Mouse (Mus musculus) hindbrain, embryonic 11.5 days (tissue): ENCODE measurements around the gene Ptprt. TPM values are rescaled to one million over a fixed set of nuclear protein-coding genes. Genes with fewer than 3 reads are reported as not detected.

ENCODE experiments used
- ATAC-seq: fragments of 200-750 bp; cut with Nextera tagmentation; 2 replicates; pipeline ENCODE4 v1.8.0; 2017; ENCODE audit warnings: mild to moderate bottlenecking, moderate TSS enrichment, moderate library complexity; ENCODE audit not compliant: low FRiP score
- DNase-seq: peaks from one replicate; pipeline ENCODE4 v3.0.0-alpha.2; 2015; ENCODE audit warnings: low spot score
- H3K27ac ChIP-seq: fragments of 300-500 bp; sonication (generic); 2 replicates; pipeline ENCODE4 v1.5.1; 2014; ENCODE audit warnings: mild to moderate bottlenecking, low read depth, low read length
- H3K27me3 ChIP-seq: fragments of 300-500 bp; sonication (generic); 2 replicates; pipeline ENCODE4 v1.6.1; 2014; ENCODE audit warnings: mild to moderate bottlenecking, low read length, moderate library complexity, mixed read lengths; ENCODE audit not compliant: control insufficient read depth, insufficient read depth
- H3K36me3 ChIP-seq: fragments of 300-500 bp; sonication (generic); 2 replicates; pipeline ENCODE4 v1.6.1; 2014; ENCODE audit warnings: mild to moderate bottlenecking, low read length, moderate library complexity, mixed read lengths; ENCODE audit not compliant: control insufficient read depth, insufficient read depth
- H3K4me1 ChIP-seq: fragments of 300-500 bp; sonication (generic); replicated peaks from 2 replicates; pipeline ENCODE4 v1.6.1; 2014; ENCODE audit warnings: low read length, mixed read lengths; ENCODE audit not compliant: control insufficient read depth, insufficient read depth
- H3K4me2 ChIP-seq: fragments of 300-500 bp; sonication (generic); replicated peaks from 2 replicates; pipeline ENCODE4 v1.6.1; 2014; ENCODE audit warnings: mild to moderate bottlenecking, low read depth, low read length
- H3K4me3 ChIP-seq: fragments of 300-500 bp; sonication (generic); 2 replicates; pipeline ENCODE4 v1.5.1; 2014; ENCODE audit warnings: low read depth, low read length
- H3K9ac ChIP-seq: fragments of 300-500 bp; sonication (generic); 2 replicates; pipeline ENCODE4 v1.6.1; 2014; ENCODE audit warnings: low read depth, low read length
- H3K9me3 ChIP-seq: fragments of 300-500 bp; sonication (generic); 2 replicates; pipeline ENCODE4 v1.6.1; 2016; ENCODE audit warnings: low read length; ENCODE audit not compliant: control insufficient read depth
- WGBS: fragments of 180-500 bp; shearing (Covaris S2); extraction: QIAGEN DNeasy Blood & Tissue Kit; methylation state at CpG from one replicate; pipeline ENCODE4 v1.1.7; 2014; 5-methylcytosine and 5-hydroxymethylcytosine counted together
- polyA plus RNA-seq: library from polyadenylated mRNA; unstranded; fragments of >200 nt; fragmentation: Nextera tagmentation; extraction: Ambion mirVana; gene quantifications from 2 replicates; pipeline ENCODE4 v1.2.1, GENCODE M21; 2014

Gene Ptprt
- polyA plus RNA-seq, 1 experiment from 2014 or later, result 1.3 TPM

DNA sequence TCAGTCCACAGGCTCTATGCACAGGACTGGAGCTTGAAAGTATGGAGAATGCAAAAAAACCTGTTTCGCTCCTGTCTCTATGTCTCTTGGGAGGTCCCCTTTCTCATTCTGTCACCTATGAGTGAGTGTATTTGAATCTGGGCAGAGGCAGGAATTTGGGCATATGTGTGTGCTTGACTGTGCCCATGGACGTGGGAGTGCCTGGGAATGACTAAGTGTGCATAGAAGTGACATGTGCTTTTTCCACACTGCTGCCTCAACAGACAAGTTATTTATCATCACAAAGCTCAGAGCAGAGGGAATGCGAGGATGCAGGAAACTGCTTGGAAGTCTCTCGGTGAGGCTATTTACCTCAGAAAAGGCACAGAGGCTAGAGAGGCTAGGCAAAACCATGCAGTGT is 387.1 kb downstream of the Ptprt start:
- H3K27ac ChIP-seq, result no peak overlapping the region
- H3K9ac ChIP-seq, result no peak overlapping the region
- no peaks in the 10 kb centered on the region for H3K36me3 ChIP-seq
- WGBS, result 64% methylated on average over 4 of the region's 4 CpGs
- no peak for DNase-seq
- H3K4me3 ChIP-seq, result no peak overlapping the region
- no peaks in the 10 kb centered on the region for H3K4me1 ChIP-seq
- ATAC-seq, result no peak
- H3K27me3 ChIP-seq, result no peaks in the 10 kb centered on the region
- H3K4me2 ChIP-seq, result no peak overlapping the region
- H3K9me3 ChIP-seq, result no peaks in the 10 kb centered on the region

DNA sequence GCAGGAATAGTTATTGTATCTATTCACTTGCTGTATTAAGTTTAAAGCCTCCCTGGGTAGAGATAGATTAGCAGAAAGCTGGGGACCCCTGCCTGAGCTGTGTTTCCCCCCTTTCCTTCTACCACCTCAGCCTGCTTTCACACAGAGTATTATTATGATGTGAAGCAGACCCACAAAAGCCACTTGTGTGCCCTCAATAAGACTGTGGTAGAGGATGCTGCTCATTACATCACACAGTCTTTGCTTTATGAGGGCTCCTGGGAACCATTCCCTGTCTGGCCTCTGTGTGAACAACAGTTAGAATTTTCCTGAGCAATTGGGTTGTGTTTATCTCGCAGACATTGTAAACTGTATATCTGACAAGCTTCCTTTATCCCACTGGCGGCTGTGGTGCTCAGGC is 409.7 kb downstream of the Ptprt start:
- Histone ChIP-seq H3K4me2 (no peak overlapping the region), H3K27ac (no peak overlapping the region), H3K4me1 (no peaks in the 10 kb centered on the region), H3K27me3 (no peaks in the 10 kb centered on the region), H3K9ac (no peak overlapping the region), H3K36me3 (no peaks in the 10 kb centered on the region), H3K4me3 (no peak overlapping the region), H3K9me3 (no peaks in the 10 kb centered on the region)
- ATAC-seq, result no peak
- whole genome bisulfite sequencing, result 80% methylated on average over 2 of the region's 2 CpGs
- DNase-seq, result no peak

DNA sequence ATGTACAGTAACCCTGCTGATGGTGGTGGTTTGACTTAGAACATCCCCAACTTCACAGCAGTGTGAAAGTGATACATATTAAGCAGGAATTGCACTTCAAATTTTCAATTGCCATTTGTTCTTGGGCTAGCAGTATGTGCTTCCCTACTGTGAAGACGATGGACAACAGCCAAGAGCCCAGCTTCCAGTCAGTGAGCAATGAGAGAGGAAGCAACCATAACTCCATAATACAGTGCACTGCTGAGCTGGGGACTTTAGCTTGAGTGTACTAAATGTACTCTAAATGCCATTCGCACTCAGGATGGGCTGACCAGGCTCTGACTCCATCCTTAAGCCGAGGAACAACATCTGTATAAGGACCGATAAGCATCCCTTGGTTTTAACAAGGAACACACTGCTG is 412.7 kb downstream of the Ptprt start:
- H3K9ac ChIP-seq, result no peak overlapping the region
- H3K36me3 ChIP-seq, result no peaks in the 10 kb centered on the region
- H3K27me3 ChIP-seq, result no peaks in the 10 kb centered on the region
- no peak overlapping the region for H3K4me2 ChIP-seq
- H3K27ac ChIP-seq, result no peak overlapping the region
- H3K4me1 ChIP-seq, result no peaks in the 10 kb centered on the region
- DNase-seq (no peak), ATAC-seq (no peak)
- no peaks in the 10 kb centered on the region for H3K9me3 ChIP-seq
- 90% methylated on average over 4 of the region's 4 CpGs for WGBS
- no peak overlapping the region for H3K4me3 ChIP-seq

DNA sequence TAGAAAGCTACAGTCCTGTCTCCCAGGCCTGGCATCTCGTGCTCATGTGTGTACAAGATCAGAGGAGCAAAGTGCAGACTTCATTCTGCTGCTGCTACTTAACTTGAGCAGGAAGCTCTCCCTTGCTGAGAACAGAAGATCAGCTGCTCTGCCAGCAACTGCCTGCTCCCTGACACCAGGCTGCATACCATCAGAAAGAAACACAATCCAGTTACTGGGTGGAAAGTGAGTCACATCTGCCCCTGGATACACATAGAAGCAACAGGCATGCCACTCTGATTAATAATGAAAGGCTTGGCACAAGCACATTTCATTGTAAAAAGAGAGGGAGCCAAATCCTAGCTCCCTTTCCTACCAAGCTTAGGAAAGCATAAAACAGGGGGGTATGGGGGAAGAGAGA is 438.5 kb downstream of the Ptprt start:
- H3K27me3 ChIP-seq, result no peaks in the 10 kb centered on the region
- ATAC-seq, result no peak
- no peaks in the 10 kb centered on the region for H3K9me3 ChIP-seq
- no peak overlapping the region for H3K27ac ChIP-seq
- H3K9ac ChIP-seq, result no peak overlapping the region
- DNase-seq, result no peak
- 63% methylated on average over 1 of the region's 1 CpGs for WGBS
- H3K4me2 ChIP-seq, result no peak overlapping the region
- no peak overlapping the region for H3K4me3 ChIP-seq
- H3K36me3 ChIP-seq, result no peaks in the 10 kb centered on the region
- no peaks in the 10 kb centered on the region for H3K4me1 ChIP-seq

DNA sequence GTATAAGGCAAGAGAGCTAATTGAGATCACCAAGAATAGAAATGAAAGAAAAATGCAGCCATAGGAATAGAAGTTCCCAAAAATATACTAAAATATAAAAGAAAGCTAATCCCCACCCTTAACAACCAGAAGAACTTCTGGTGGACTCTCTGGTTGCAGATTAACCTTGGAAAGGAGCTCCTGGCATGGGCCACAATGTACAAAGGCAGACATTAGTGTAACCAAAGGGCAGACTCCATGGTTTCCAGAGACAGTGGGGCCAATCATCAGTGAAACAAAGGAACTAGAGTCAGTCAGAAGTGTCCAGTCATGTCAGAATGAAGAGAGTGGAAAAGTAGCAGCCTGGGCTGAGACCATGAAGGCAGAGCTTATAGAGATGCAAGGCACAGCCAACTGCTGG is 440.4 kb downstream of the Ptprt start:
- ATAC-seq (no peak), DNase-seq (no peak)
- H3K36me3 ChIP-seq, result no peaks in the 10 kb centered on the region
- no peak overlapping the region for H3K9ac ChIP-seq
- H3K4me1 ChIP-seq, result no peaks in the 10 kb centered on the region
- no peaks in the 10 kb centered on the region for H3K27me3 ChIP-seq
- H3K27ac ChIP-seq, result no peak overlapping the region
- no peak overlapping the region for H3K4me3 ChIP-seq
- H3K9me3 ChIP-seq, result no peaks in the 10 kb centered on the region
- H3K4me2 ChIP-seq, result no peak overlapping the region

DNA sequence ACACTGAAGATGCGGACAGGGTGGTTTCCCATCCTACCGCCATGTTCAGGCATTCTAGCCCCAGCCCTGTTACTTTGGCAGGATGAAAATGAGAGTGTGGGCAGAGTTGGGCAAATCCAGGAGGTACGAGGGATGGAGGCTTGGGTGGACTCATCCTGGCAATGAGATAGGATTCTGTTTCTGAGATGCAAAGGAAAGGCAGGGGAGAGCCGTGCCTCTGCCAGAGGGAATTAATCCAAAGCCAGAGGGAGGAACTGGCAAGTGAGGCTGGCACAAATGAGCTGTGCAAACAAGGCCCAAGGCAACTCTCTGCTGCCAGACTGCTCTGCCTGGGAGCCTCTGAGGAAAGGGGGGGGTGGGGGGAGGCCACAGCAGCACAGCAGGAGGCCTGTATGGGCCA is 441.4 kb downstream of the Ptprt start:
- no peak for DNase-seq
- WGBS, result 90% methylated on average over 4 of the region's 4 CpGs
- no peak overlapping the region for H3K9ac ChIP-seq

DNA sequence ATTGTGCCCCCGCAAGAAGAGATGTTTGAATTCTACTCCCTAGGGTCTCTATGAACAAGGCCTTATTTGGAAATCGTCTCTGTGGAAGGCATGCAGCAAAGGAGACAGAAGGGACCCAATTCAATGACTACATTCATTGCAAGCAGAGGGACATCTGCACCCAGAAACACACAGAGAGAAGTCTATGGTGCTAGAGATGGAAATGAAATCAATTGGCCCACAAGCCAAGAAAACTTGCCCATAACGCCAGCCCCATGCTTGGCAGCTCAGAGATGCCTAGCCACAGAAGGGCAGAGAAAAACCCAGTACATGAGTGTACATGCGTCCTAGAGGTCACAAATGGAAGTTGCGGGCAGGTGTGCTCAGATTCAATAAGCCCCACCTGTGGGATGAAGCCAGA is 443.1 kb downstream of the Ptprt start:
- H3K36me3 ChIP-seq, result no peaks in the 10 kb centered on the region
- no peaks in the 10 kb centered on the region for H3K4me1 ChIP-seq
- no peaks in the 10 kb centered on the region for H3K9me3 ChIP-seq
- 92% methylated on average over 5 of the region's 5 CpGs for WGBS
- no peak for DNase-seq
- no peaks in the 10 kb centered on the region for H3K27me3 ChIP-seq
- H3K4me2 ChIP-seq, result no peak overlapping the region
- H3K27ac ChIP-seq, result no peak overlapping the region
- no peak overlapping the region for H3K9ac ChIP-seq
- no peak for ATAC-seq
- H3K4me3 ChIP-seq, result no peak overlapping the region

More for the DNA sequence above, 441.4 kb downstream of the Ptprt start:
- Histone ChIP-seq H3K4me2 (no peak overlapping the region), H3K4me1 (no peaks in the 10 kb centered on the region), H3K9me3 (no peaks in the 10 kb centered on the region), H3K4me3 (no peak overlapping the region), H3K36me3 (no peaks in the 10 kb centered on the region), H3K27me3 (no peaks in the 10 kb centered on the region), H3K27ac (no peak overlapping the region)
- no peak for ATAC-seq

DNA sequence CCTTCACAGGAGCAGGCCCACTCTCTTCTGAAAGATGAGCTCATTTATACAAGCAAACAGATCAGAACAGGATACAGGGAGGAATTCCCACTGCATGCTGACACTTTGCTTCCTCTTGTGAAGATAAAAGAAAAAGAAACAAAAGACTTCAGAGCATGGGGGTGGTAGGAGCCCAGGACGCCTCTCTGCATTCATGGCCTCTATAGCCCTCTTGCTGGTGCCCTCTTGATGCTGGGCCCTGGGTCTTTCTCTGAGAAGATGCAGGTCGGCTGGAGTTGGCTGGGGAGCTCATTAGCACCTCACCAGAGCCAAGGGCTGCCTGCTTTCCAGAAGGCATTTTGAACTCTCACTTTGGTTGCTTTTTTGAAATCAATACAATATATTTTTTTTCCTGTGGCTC is 448.6 kb downstream of the Ptprt start:
- H3K9me3 ChIP-seq, result no peaks in the 10 kb centered on the region
- no peaks in the 10 kb centered on the region for H3K36me3 ChIP-seq
- DNase-seq, result no peak
- H3K4me1 ChIP-seq, result no peaks in the 10 kb centered on the region
- 4% methylated on average over 2 of the region's 2 CpGs for whole genome bisulfite sequencing
- no peak overlapping the region for H3K27ac ChIP-seq
- no peaks in the 10 kb centered on the region for H3K27me3 ChIP-seq
- H3K4me3 ChIP-seq, result no peak overlapping the region
- H3K9ac ChIP-seq, result no peak overlapping the region
- ATAC-seq, result no peak
- H3K4me2 ChIP-seq, result no peak overlapping the region

DNA sequence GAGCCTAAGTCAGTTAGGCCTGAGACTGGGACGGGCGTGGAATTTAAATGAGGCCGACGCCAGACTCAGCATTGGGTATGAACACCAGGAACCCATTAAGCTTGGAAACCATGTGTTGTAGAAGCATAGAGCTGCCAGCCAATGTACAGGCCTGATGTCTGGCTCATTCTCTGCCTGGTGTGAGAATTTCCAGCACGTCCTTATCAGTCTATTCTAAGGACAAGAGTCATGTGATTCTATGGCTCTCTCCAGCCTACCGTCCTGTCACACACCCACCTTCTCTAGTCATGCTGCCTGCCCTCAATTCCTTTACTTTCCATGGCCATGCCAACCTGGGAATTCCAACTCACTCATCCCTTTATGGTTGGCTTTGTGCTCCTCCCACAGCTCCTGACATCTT is 450.4 kb downstream of the Ptprt start:
- no peaks in the 10 kb centered on the region for H3K36me3 ChIP-seq
- no peaks in the 10 kb centered on the region for H3K27me3 ChIP-seq
- H3K9me3 ChIP-seq, result no peaks in the 10 kb centered on the region
- H3K4me1 ChIP-seq, result no peaks in the 10 kb centered on the region
- no peak overlapping the region for H3K4me2 ChIP-seq
- ATAC-seq (no peak), DNase-seq (no peak)
- H3K4me3 ChIP-seq, result no peak overlapping the region
- no peak overlapping the region for H3K27ac ChIP-seq
- H3K9ac ChIP-seq, result no peak overlapping the region
- WGBS, result 92% methylated on average over 6 of the region's 6 CpGs
